Mouse (Mus musculus) layer of hippocampus, postnatal 25 days (tissue): ENCODE data around the gene Ceacam1. TPM values are rescaled to one million over a fixed set of nuclear protein-coding genes. Genes with fewer than 3 reads are reported as not detected.

Experiments
- DNase-seq, 2 experiments: peaks; one replicate each; pipeline ENCODE4 v3.0.0; 2022; ENCODE audit warnings: mixed read lengths in 2 of 2, low spot score in 1 of 2; ENCODE audit errors: extremely low spot score in 1 of 2
- total RNA-seq, 2 experiments: library from RNA; stranded (reverse); gene quantifications; 2 replicates each; pipeline ENCODE4 v1.2.3; 2021

Ceacam1 gene
- total RNA-seq, 2 experiments from 2014 or later = 3.1 TPM

DNA sequence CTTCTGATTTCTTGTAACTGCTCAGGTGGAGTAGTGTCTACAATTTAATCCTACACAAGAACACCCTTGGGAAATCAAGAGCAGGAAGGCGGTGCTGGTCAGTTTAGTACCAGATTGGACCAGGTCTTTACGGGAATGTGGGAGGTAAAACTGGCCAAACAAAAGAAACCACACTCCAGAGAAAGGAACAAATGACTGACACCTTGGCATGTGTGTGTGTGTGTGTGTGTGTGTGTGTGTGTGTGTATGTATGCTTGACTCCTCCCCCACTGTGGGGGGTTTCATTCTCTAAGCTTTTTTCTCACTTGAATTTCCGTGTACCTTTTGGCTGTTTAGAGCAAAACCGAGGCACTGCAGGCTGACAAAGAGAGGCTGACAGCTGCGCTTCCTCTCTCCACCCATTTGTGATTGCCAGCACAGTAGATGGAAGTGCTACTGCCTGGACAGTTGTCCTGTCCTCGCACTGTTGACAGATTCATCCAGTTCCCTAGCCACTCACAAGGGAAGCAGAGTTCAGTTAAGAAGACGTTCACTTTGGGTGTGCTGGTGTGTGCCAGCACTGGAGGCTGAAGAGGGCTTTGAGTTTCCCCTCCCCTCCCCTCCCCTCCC is 64.5 kb downstream of the Ceacam1 start, which contains the start of gene Cxcl17:
Gene Cxcl17, minus strand, starts transcription at position 54 of the 609 bp plus-strand sequence.
- DNase-seq = no peak

DNA sequence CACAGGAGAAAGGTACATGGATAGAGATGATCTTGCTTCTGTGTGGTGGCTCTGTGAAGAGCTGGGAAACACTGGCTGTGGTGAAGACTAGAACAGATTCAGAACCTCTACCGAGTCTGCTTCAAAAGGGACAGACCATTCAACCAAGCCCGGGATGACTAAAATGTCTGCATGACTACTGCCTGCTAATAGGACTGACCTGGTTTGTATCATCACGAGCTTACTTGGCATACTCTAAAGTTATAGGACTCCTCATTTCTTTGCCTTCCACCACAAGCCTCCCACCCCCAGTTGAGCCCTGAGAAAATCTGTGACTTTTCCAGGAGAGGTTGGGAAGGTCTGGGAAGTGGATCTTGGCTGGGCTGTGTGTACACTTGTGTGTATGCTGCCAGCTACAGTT is 65.5 kb downstream of the Ceacam1 start:
- no peak for DNase-seq

Other genes starting within 250 kb of the Ceacam1 start
- 100 to 1,000 TPM; 195 to 200 TPM for gene Gsk3a, start 239.8 kb downstream of the Ceacam1 start, total RNA-seq
- 10 to 100 TPM; 44.4 to 51.1 TPM for gene Erf, start 226.8 kb downstream of the Ceacam1 start, total RNA-seq
- 100 to 1,000 TPM; 176 to 220 TPM for gene Cic, start 209.9 kb downstream of the Ceacam1 start, total RNA-seq
- gene Pafah1b3, start 179.6 kb downstream of the Ceacam1 start, total RNA-seq = 10 to 100 TPM; 19.2 to 25.2 TPM
- gene Prr19, start 176.2 kb downstream of the Ceacam1 start, total RNA-seq = not detected
- 10 to 100 TPM; 26.0 to 28.1 TPM for gene Tmem145, start 171.5 kb downstream of the Ceacam1 start, total RNA-seq
- gene Megf8, start 160.4 kb downstream of the Ceacam1 start, total RNA-seq = 10 to 100 TPM; 93.9 to 98.8 TPM
- gene Cnfn, start 107.9 kb downstream of the Ceacam1 start, total RNA-seq = not detected
- gene Lipe, start 78.9 kb downstream of the Ceacam1 start, total RNA-seq = 1 to 10 TPM; 7.0 to 7.8 TPM
- gene Cxcl17, start 64.7 kb downstream of the Ceacam1 start, total RNA-seq = not detected
- under 1 TPM; 0.27 to 0.28 TPM for gene Ceacam2, start 62.3 kb upstream of the Ceacam1 start, total RNA-seq
- under 1 TPM in 1 of 2 experiments, not detected in 1; 0.39 TPM for gene Erich4, start 138.3 kb upstream of the Ceacam1 start, total RNA-seq
- gene Dmac2, start 141.8 kb upstream of the Ceacam1 start, total RNA-seq = 10 to 100 TPM; 48.7 to 54.5 TPM
- gene B3gnt8, start 149.1 kb upstream of the Ceacam1 start, total RNA-seq = 1 to 10 TPM; 2.0 to 2.3 TPM
- 10 to 100 TPM; 40.1 to 45.5 TPM for gene Bckdha, start 181.4 kb upstream of the Ceacam1 start, total RNA-seq
- gene Exosc5, start 181.6 kb upstream of the Ceacam1 start, total RNA-seq = 10 to 100 TPM; 26.4 to 30.5 TPM
- gene Tmem91, start 197.6 kb upstream of the Ceacam1 start, total RNA-seq = 10 to 100 TPM; 12.7 to 16.5 TPM
- gene B9d2, start 203.2 kb upstream of the Ceacam1 start, total RNA-seq = 10 to 100 TPM; 25.2 to 25.7 TPM
- gene Tgfb1, start 209.4 kb upstream of the Ceacam1 start, total RNA-seq = 1 to 10 TPM; 7.0 to 8.6 TPM
- gene Ccdc97, start 241.5 kb upstream of the Ceacam1 start, total RNA-seq = 10 to 100 TPM; 54.6 to 58.5 TPM